Mouse (Mus musculus) liver, embryonic 18 days (tissue): ENCODE results near the gene Cdk16. TPM values are rescaled to one million over a fixed set of nuclear protein-coding genes. Genes with fewer than 3 reads are reported as not detected.

Experiments
- polyA plus RNA-seq: library from polyadenylated mRNA; depleted of rRNA; stranded (reverse); fragments of >200 nt; gene quantifications from 2 replicates; pipeline ENCODE4 v1.2.3, GENCODE M21; 2012; rRNA removed

Gene Cdk16
- 40.4 and 44.9 TPM in 2 replicates for polyA plus RNA-seq

GRCm38 (mm10) chrX:20687519-20688067 lies at the start of gene Cdk16:
Gene Cdk16 (plus strand): TSS chrX:20687954.

DNA sequence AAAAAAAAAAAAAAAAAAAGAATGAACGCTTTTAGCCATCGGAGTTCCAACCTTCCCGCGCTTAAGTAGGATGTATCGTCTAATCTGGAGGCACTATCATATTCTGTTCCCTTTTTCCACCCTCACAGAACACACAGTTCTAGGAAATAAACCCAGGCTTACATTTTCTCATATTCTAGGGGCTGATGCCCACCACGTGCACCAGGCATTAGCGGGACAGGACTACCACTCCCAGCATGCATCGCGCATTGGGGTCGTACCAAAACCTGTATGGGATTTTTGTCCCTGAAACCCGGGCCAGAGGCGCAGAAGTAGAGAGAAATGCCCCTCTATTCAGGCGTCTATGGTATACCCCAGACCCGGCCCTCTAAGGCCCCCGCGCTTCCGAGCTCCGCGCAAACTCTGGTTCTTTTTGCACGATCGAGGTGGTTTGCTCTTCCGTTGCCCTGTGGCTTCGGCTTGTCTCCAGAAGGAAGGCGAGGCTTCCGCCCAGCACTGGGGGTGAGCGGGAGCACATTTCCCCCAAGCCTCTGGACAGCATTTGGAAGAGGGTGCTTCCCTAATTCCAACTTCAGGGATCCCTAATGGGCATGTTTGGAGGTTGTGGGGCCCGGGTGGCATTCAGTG lies 29.6 kb upstream of the Cdk16 start, which contains the start of gene Uba1:
Gene Uba1, plus strand, starts transcription at position 301 of the 627 bp plus-strand sequence.

GRCm38 (mm10) chrX:20703741-20704290 lies 16.1 kb downstream of the Cdk16 start, which contains the start of gene Usp11:
Gene Usp11 (plus strand): TSS chrX:20703906.

Other genes starting within 250 kb of the Cdk16 start
- 288 and 463 TPM in 2 replicates for gene Rgn, start 138.2 kb upstream of the Cdk16 start, polyA plus RNA-seq
- 19.5 and 19.8 TPM in 2 replicates for gene Rbm10, start 70.5 kb upstream of the Cdk16 start, polyA plus RNA-seq
- gene Ndufb11, start 70.3 kb upstream of the Cdk16 start, polyA plus RNA-seq, result 141 and 146 TPM in 2 replicates
- 72.0 and 81.3 TPM in 2 replicates for gene Uba1, start 29.6 kb upstream of the Cdk16 start, polyA plus RNA-seq
- 4.0 and 4.3 TPM in 2 replicates for gene Usp11, start 16.0 kb downstream of the Cdk16 start, polyA plus RNA-seq
- gene Araf, start 109.9 kb downstream of the Cdk16 start, polyA plus RNA-seq, result 49.0 and 57.7 TPM in 2 replicates
- gene Timp1, start 182.2 kb downstream of the Cdk16 start, polyA plus RNA-seq, result 1.3 and 1.9 TPM in 2 replicates
- gene Syn1, start 233.1 kb downstream of the Cdk16 start, polyA plus RNA-seq, result 0.01 and 0.05 TPM in 2 replicates
- 53.3 and 55.8 TPM in 2 replicates for gene Cfp, start 243.6 kb downstream of the Cdk16 start, polyA plus RNA-seq